Mouse (Mus musculus) monocyte, adult 5-6 weeks (primary cell): ENCODE measurements around the gene Enpp7. TPM values are rescaled to one million over a fixed set of nuclear protein-coding genes. Genes with fewer than 3 reads are reported as not detected.

Experiments used
- ATAC-seq: fragments of 153-309, 156-312 bp; replicated peaks from 2 replicates; pipeline ENCODE4 v1.8.0; 2017; ENCODE audit warnings: mild to moderate bottlenecking; ENCODE audit not compliant: low TSS enrichment, insufficient number of reproducible peaks, severe bottlenecking, poor library complexity, low FRiP score
- total RNA-seq: library from RNA; stranded (forward); fragments of 200-1000, 200-491, 200-594 nt; gene quantifications from 3 replicates; pipeline ENCODE4 v1.2.3, GENCODE M21; 2017

The Enpp7 gene
- total RNA-seq: not detected in 3 replicates

GRCm38 (mm10) chr11:118987999-118988398, at the start of gene Enpp7:
TSS of gene Enpp7 (plus strand) at chr11:118988188.
- ATAC-seq: no peak

GRCm38 (mm10) chr11:118939731-118940130, 48.3 kb upstream of the Enpp7 start:
- no peak for ATAC-seq

- ATAC-seq: no peak
These were observed 47.4 kb upstream of the Enpp7 start for GRCm38 (mm10) chr11:118940539-118940938.

- ATAC-seq: no peak
These were observed 46.7 kb upstream of the Enpp7 start for GRCm38 (mm10) chr11:118941268-118941667.

- no peak for ATAC-seq
These were observed 42.1 kb upstream of the Enpp7 start for GRCm38 (mm10) chr11:118945868-118946267.

GRCm38 (mm10) chr11:118955016-118955415, 33.0 kb upstream of the Enpp7 start:
- no peak for ATAC-seq

GRCm38 (mm10) chr11:118957070-118957471, 30.9 kb upstream of the Enpp7 start:
- ATAC-seq: no peak

GRCm38 (mm10) chr11:118960649-118961048, 27.3 kb upstream of the Enpp7 start:
- ATAC-seq: no peak

GRCm38 (mm10) chr11:118962478-118962877, 25.5 kb upstream of the Enpp7 start:
- ATAC-seq: no peak

- no peak for ATAC-seq
These were observed 24.1 kb upstream of the Enpp7 start for GRCm38 (mm10) chr11:118963926-118964325.

- no peak for ATAC-seq
These were observed 22.9 kb upstream of the Enpp7 start for GRCm38 (mm10) chr11:118965078-118965477.

- ATAC-seq: no peak
These were observed 16.4 kb upstream of the Enpp7 start for GRCm38 (mm10) chr11:118971470-118972034.

- ATAC-seq: no peak
These were observed 15.3 kb upstream of the Enpp7 start for GRCm38 (mm10) chr11:118972431-118973377.

- no peak for ATAC-seq
These were observed 13.6 kb upstream of the Enpp7 start for GRCm38 (mm10) chr11:118974340-118974739.

- ATAC-seq: no peak; the same call in 1 of the 2 replicates
These were observed 12.6 kb upstream of the Enpp7 start for GRCm38 (mm10) chr11:118975427-118975826.

GRCm38 (mm10) chr11:118975917-118976316, 12.1 kb upstream of the Enpp7 start:
- ATAC-seq: no peak

- ATAC-seq: peak; percentile 78
These were observed 7.6 kb upstream of the Enpp7 start for GRCm38 (mm10) chr11:118980388-118980787.

- peak; percentile 73 for ATAC-seq
These were observed 6.8 kb upstream of the Enpp7 start for GRCm38 (mm10) chr11:118981012-118981776.

- no peak for ATAC-seq
These were observed 5.3 kb upstream of the Enpp7 start for GRCm38 (mm10) chr11:118982593-118983113.
